Mouse (Mus musculus): ENCODE results near the gene Yrdc.

Gene Yrdc

GRCm38 (mm10) chr4:124850261-124850913, at the start of gene Yrdc:
Gene Yrdc (plus strand): TSS chr4:124850679.
- DNase-seq: peak; percentile 93 to 95

DNA sequence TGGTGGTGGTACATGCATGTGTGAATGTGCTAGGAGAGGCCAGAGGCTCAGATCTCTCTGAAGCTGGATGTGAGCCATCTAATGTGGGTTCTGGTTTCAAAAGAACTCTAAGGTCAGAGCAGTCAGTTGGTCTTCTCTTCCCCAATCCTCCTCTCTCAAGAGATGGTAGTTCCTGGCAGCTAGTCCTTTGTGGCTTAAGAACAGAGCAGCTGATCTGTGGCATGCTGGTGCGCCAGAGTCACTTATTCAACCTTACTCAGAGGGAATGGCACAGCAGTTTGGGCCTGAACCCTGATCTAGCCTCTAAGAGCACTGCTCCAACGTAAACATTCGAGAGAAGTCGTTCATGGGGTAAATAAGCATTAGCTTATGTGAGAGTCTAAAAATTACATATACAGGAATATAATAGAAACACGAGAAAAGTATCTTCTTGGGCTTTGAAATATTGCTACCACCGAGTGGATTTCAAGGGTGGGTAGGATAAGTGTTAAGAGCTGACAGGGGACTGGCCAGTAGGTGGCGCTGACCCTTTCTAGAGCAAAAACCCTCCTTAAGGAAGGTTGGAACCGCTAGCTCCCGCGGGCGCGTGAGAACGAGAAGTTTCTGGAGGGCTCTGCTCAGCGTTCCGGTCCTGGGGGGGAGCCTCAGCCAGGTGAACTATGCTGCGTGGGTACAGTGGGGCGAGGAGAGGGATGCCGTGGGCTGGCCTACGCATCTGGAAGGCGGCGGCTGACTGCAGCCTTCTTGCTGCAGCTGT, 48.7 kb upstream of the Yrdc start, which contains the start of gene Mtf1:
Mtf1 (plus strand) TSS at position 553 of the 757 bp plus-strand sequence.
- DNase-seq: peak; percentile 93

GRCm38 (mm10) chr4:124802309-124803260, 47.9 kb upstream of the Yrdc start:
- peak; percentile 92 to 94 for DNase-seq

DNA sequence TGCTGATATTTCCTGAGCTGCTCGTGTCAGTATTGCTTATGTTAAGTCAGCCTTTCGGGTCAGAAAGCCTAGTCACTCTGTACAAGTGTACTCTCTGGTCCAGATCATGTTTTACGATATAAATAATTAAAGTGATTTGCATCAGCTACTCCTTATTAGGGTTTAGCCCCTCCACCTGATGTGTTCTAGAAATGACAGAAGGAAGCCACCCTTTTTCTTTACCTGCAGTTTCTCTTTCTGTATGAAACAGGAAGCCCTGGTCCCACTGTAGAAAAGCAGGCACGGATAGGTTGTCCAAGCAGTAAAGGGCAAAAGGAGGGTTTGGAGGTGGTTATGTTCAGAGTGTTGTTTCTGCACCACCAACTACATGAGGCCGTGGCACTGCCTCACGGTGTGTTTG, 47.1 kb upstream of the Yrdc start:
- no peak for DNase-seq

DNA sequence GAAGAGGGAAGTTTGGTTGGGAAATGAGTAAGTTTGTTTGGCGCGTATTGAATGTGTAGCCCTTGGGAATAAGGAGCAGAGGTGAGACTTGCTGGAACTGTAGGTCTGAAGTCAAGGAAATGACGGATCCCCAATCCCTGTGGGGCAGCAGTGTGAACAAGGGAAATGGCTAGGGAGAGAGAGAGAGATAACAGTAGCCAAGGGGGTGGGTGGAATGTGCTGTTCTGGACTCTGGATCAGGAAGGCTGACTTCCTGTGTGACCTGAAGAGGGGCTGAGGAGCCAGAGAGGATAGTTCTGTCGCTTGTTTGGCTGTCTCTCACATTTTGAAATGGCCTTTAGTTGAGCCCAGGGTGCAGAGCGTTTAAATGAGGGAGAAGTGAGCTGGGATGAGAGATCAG, 42.0 kb upstream of the Yrdc start:
- no peak for DNase-seq

DNA sequence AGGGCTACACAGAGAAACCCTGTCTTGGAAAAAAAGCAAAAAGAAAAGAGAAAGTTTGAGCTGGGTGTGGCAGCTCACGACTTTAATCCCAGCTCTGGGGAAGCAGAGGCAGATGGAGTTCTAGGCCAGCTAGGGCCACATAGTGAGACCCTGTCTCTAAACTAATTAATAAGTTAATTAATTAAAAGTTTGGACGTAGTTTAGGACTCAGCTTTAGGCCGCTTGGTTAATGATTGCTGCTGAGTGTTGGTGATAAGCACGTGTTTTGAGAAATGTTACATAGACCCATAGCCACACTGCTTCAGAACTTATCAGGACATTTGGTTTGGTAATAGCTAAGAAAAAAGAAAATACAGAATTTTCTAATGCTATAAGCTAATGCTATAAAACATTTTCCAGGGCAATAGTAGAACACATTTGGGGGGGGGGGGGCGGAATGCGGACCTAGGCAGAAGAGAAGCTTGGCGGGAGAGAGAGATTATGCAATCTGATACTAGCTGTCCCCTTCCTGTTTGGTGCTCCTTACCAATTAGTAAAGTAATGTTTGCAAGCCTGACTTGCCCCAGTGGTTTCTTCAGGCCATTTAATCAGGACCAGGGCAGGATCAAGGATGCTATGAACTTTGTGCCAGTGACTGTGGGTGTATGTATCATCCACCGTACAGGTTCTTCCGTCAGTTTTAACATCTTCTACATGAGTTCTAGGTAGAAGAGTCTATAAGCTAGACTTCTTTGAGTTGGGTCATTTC, 41.2 kb upstream of the Yrdc start:
- DNase-seq: no peak

- no peak for DNase-seq
These were observed 40.4 kb upstream of the Yrdc start for GRCm38 (mm10) chr4:124810056-124810455.

DNA sequence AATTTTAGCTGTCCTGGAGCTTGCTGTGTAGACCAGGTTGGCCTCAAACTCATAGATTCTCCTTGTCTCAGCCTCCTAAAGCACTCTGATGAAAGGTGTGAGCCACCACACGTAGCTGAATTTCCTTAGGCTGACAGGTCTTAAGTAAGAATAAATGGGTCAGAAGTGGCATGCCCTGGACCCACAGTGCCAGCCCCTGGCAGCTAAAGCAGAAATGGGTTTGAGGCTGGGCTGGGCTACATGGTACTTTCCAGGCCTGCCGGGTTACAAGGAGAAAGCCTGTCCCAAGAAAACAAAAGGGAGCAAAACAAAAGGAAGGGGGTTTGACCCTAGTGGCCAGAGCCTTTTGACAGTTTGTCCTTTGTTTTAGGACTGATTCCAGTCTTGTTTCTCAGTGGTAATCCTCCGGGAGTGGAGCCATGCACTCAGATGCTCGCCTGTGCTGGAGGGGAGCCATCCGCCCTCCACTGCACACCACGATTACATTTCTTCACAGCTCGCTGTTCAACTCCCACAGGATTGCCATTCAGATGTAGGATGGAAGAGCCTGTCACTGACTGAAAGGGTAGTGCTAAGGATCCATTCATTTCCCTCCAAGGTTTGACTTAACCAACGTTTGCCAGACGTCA, 39.0 kb upstream of the Yrdc start:
- DNase-seq: peak; percentile 21 to 35

DNA sequence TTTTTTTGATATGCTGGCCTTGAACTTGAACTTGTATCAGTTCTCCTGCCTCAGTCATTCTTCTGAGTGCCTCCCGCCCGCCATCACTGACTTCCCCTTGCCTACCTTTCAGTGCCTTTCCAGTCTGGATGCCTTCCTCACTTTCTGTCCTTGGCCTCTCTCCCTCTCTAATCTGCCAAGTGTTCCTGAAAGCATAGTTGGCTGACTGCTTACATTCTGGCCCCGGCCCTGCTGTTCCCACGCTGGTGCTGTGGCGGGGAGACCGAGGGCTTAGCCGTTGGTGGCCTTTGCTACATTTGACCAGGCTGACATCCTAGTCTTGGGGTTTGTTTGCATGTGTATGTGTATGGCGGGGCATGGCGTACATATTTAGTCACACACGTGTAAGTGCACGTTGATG, 34.6 kb upstream of the Yrdc start:
- DNase-seq: peak; percentile 54 to 63

DNA sequence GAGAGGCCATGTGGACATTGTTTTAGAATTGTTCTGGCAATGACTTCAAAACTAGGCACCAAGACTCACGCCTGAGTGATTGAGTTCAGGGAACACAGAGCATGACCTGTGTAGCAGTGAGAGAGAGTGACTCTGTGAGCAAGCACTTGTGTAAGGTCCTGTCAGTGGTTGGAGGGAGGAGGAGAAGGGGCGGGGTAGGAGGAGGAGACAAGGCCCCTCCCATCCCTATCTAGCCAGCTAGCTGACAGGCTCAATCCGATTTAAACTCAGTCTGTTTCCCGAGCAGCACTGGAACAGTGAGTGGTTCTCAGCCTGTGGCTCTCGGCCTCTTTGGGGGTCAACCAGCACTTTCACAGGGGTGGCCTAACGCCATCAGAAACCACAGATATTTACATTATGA, 32.7 kb upstream of the Yrdc start:
- no peak for DNase-seq

GRCm38 (mm10) chr4:124818832-124819231, 31.6 kb upstream of the Yrdc start:
- no peak for DNase-seq

GRCm38 (mm10) chr4:124824967-124825366, 25.5 kb upstream of the Yrdc start:
- no peak for DNase-seq

DNA sequence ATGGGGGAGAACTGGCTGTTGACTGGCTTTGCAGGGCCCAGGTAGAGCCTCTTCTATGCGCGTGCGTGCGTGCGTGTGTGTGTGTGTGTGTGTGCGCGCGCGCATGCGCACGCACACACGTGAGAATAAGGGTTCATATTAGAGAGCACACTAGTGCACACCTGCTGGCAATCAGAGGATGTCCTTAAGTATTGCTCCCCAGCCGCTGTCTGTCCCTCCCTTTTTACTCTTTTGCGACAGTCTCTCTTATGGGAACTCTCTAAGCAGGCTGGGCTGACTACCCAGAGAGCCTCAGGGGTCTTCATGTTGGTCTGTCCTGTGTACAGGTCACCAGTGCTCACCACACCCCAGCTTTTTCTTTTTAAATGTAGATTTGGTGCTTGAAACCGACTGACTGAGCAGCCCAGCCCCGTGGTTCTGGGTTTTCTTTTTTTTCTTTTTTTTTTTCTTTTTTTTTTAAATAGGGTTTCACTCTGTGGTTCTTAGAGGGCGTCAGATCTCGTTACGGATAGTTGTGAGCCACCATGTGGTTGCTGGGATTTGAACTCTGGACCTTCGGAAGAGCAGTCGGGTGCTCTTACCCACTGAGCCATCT, 25.0 kb upstream of the Yrdc start:
- DNase-seq: no peak

DNA sequence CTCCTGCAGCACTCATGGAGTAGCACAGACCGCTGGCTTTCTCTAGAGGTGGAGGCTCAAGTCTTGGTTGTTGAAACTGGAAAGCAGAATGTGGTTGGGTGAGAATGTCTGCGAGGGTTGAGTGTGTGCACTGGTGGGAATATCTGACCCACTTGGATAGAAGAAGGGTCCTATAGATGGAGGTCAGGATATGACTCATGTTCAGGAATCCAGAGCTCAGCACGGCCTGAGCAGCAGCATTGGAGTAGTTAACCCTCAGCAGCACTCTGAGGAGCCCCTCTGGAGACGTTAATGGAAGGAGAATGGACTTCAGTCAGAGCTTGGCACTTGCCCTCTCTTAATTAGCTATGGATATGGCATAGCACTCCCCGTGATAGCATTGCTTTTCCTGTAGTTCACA, 20.8 kb upstream of the Yrdc start:
- no peak for DNase-seq

GRCm38 (mm10) chr4:124832796-124833195, 17.7 kb upstream of the Yrdc start:
- no peak for DNase-seq

DNA sequence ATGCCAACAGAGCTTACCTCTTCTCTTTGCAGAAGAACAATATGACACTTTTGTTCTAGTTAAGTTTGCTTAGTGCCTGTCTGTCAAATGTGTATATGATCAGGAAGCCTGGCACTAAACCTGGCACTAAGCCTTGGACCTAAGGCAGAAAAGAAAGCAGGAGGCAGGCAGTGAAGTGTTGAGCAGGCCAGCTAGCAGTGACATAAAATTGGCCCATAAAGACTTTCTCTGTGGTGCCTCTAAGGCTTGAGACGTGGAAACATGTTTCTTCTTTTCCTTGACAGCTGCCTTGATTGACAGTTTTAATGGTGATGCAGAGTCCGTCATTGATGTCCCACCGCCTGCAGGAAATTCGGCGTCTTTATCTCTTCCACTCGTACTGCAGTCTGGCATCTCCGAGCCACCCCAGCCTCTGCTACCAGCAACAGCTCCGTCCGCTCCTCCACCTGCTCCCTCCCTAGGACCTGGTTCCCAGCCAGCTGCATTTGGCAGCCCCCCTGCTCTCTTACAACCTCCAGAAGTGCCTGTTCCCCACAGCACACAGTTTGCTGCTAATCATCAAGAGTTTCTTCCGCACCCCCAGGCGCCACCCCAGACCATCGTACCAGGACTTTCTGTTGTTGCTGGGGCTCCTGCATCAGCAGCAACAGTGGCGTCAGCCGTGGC, 12.3 kb upstream of the Yrdc start:
- DNase-seq: peak in 1 of 2 experiments; percentile 25

DNA sequence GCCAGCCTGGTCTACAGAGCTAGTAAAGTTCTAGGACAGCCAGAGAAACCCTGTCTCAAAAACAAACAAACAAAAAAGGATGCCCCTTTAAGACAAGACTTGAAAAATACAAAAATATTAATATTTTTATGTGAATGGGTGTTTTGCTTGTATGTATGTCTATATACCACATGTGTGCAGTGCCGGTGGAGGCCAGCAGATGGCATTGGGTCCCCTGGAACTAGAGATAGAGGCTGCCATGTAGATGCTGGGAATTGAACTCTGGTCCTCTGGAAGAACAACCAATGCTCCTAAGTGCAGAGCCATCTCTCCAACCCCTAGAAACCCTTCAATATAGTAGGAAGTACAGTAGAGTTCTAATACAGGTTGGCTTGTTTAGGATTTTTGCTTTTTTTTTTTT, 9.5 kb upstream of the Yrdc start:
- DNase-seq: no peak

GRCm38 (mm10) chr4:124843493-124843892, 7.0 kb upstream of the Yrdc start:
- peak; percentile 49 to 51 for DNase-seq

- DNase-seq: peak; percentile 88 to 89
These were observed 2.9 kb upstream of the Yrdc start for GRCm38 (mm10) chr4:124847573-124847972.

- peak; percentile 36 to 51 for DNase-seq
These were observed 733 bp upstream of the Yrdc start for GRCm38 (mm10) chr4:124849631-124850260.
